ENCODE assay signal across 18 mouse cellular contexts in genomic region chr5:73823421-73823820, GRCm38 (mm10).
"Had no signal": no experiment of that assay in that cellular context is flagged by ENCODE, and none has a peak within 500 bp of the region (broad histone marks: within the 10 kb centered on the region; RNA-seq: fewer than 3 reads in every experiment).

No protein-coding gene starts in this region.

- H3K9ac ChIP-seq: liver, embryonic 14.5 days; lung, embryonic 15.5 days; midbrain, embryonic 12.5 days; midbrain, embryonic 15.5 days; neural tube, embryonic 12.5 days; neural tube, embryonic 15.5 days had no signal

- H3K4me2 ChIP-seq: lung, embryonic 15.5 days; midbrain, embryonic 12.5 days; midbrain, embryonic 15.5 days; neural tube, embryonic 12.5 days; neural tube, embryonic 15.5 days had no signal

- H3K27ac ChIP-seq: liver, embryonic 14.5 days; lung, embryonic 15.5 days; midbrain, embryonic 12.5 days; midbrain, embryonic 15.5 days; neural tube, embryonic 12.5 days; neural tube, embryonic 15.5 days; stomach, postnatal 0 days had no signal

- H3K9me3 ChIP-seq: lung, embryonic 15.5 days; megakaryocyte, embryonic 14.5 days; midbrain, embryonic 12.5 days; midbrain, embryonic 15.5 days; neural tube, embryonic 12.5 days; neural tube, embryonic 15.5 days had no signal

- H3K4me3 ChIP-seq: lung, embryonic 15.5 days; megakaryocyte, embryonic 14.5 days; midbrain, embryonic 12.5 days; midbrain, embryonic 15.5 days; neural tube, embryonic 12.5 days; neural tube, embryonic 15.5 days had no signal

- H3K4me1 ChIP-seq: lung, embryonic 15.5 days; megakaryocyte, embryonic 14.5 days; midbrain, embryonic 12.5 days; midbrain, embryonic 15.5 days had no signal

- H3K27me3 ChIP-seq: lung, embryonic 15.5 days; midbrain, embryonic 12.5 days; midbrain, embryonic 15.5 days; neural tube, embryonic 12.5 days; neural tube, embryonic 15.5 days had no signal

- ATAC-seq: midbrain, embryonic 15.5 days had no signal

- H3K36me3 ChIP-seq: lung, embryonic 15.5 days; midbrain, embryonic 12.5 days; midbrain, embryonic 15.5 days; neural tube, embryonic 12.5 days; neural tube, embryonic 15.5 days had no signal

- DNase-seq: kidney, adult 9 months; kidney, postnatal 14 days; kidney, postnatal 4 days; lung, adult 18-20 months; lung, postnatal 10 days; lung, postnatal 36 days; right cerebral cortex, adult 18-20 months; right cerebral cortex, postnatal 14 days; right cerebral cortex, postnatal 4 days; thymus, postnatal 25 days had no signal
